Mouse (Mus musculus): ENCODE results near the gene Slx1b. TPM values are rescaled to one million over a fixed set of nuclear protein-coding genes. Genes with fewer than 3 reads are reported as not detected.
"Not testable (repeated sequence)": the region's sequence is repeated elsewhere in the genome, so short reads cannot be mapped to it uniquely, and the experiment has no call there.

Gene Slx1b
- total RNA-seq, 2 experiments from 2014 or later: 2.1 to 3.6 TPM

GRCm38 (mm10) chr7:126688156-126688555 lies 7.4 kb downstream of the Slx1b start:
- DNase-seq; intact Hi-C loops (cut with DNase I): not testable (repeated sequence)

- DNase-seq: no peak
- intact Hi-C loops (cut with DNase I): no loop called here
Observed at GRCm38 (mm10) chr7:126681221-126681620, 14.4 kb downstream of the Slx1b start.

GRCm38 (mm10) chr7:126679683-126680082 lies 15.9 kb downstream of the Slx1b start:
- intact Hi-C loops (cut with DNase I): no loop called here
- DNase-seq: no peak

GRCm38 (mm10) chr7:126678545-126679341 lies 16.8 kb downstream of the Slx1b start:
- DNase-seq: no peak
- intact Hi-C loops (cut with DNase I): no loop called here

- intact Hi-C loops (cut with DNase I): no loop called here
- DNase-seq: no peak
Observed at GRCm38 (mm10) chr7:126676631-126677220, 18.9 kb downstream of the Slx1b start.

- intact Hi-C loops (cut with DNase I): no loop called here
- peak in 1 of 2 experiments; percentile 61 for DNase-seq
Observed at GRCm38 (mm10) chr7:126676207-126676606, 19.4 kb downstream of the Slx1b start, which contains the start of gene Sult1a1. TSS of gene Sult1a1 (minus strand) at chr7:126676432.

- DNase-seq: no peak
- intact Hi-C loops (cut with DNase I): no loop called here
Observed at GRCm38 (mm10) chr7:126675104-126675503, 20.5 kb downstream of the Slx1b start.

GRCm38 (mm10) chr7:126672111-126672510 lies 23.5 kb downstream of the Slx1b start:
- intact Hi-C loops (cut with DNase I): no loop called here
- no peak for DNase-seq

GRCm38 (mm10) chr7:126670152-126670551 lies 25.4 kb downstream of the Slx1b start:
- intact Hi-C loops (cut with DNase I): no loop called here
- DNase-seq: no peak

- intact Hi-C loops (cut with DNase I): no loop called here
- DNase-seq: no peak
Observed at GRCm38 (mm10) chr7:126668452-126668851, 27.1 kb downstream of the Slx1b start.

GRCm38 (mm10) chr7:126667495-126668090 lies 28.0 kb downstream of the Slx1b start:
- DNase-seq: no peak
- intact Hi-C loops (cut with DNase I): no loop called here

- no peak for DNase-seq
- intact Hi-C loops (cut with DNase I): no loop called here
Observed at GRCm38 (mm10) chr7:126665269-126665668, 30.3 kb downstream of the Slx1b start.

GRCm38 (mm10) chr7:126663646-126664045 lies 31.9 kb downstream of the Slx1b start:
- DNase-seq: no peak
- intact Hi-C loops (cut with DNase I): no loop called here

GRCm38 (mm10) chr7:126659771-126660170 lies 35.8 kb downstream of the Slx1b start:
- intact Hi-C loops (cut with DNase I): no loop called here
- no peak for DNase-seq

GRCm38 (mm10) chr7:126657522-126657921 lies 38.1 kb downstream of the Slx1b start:
- intact Hi-C loops (cut with DNase I): no loop called here
- DNase-seq: no peak

- DNase-seq: no peak
- intact Hi-C loops (cut with DNase I): no loop called here
Observed at GRCm38 (mm10) chr7:126655695-126656094, 39.9 kb downstream of the Slx1b start.

GRCm38 (mm10) chr7:126653991-126654390 lies 41.6 kb downstream of the Slx1b start:
- intact Hi-C loops (cut with DNase I): no loop called here
- DNase-seq: no peak

GRCm38 (mm10) chr7:126650852-126651251 lies 44.7 kb downstream of the Slx1b start:
- no peak for DNase-seq
- intact Hi-C loops (cut with DNase I): no loop called here

- DNase-seq: peak; percentile 91
- intact Hi-C loops (cut with DNase I): no loop called here
Observed at GRCm38 (mm10) chr7:126649231-126650051, 46.1 kb downstream of the Slx1b start, which contains the start of gene Sgf29. TSS of gene Sgf29 (plus strand) at chr7:126649309.

- intact Hi-C loops (cut with DNase I): no loop called here
- no peak for DNase-seq
Observed at GRCm38 (mm10) chr7:126648486-126648885, 47.1 kb downstream of the Slx1b start.

- intact Hi-C loops (cut with DNase I): no loop called here
- no peak for DNase-seq
Observed at GRCm38 (mm10) chr7:126645708-126646107, 49.9 kb downstream of the Slx1b start.

All from gastrocnemius, postnatal 36 days (tissue).